Mouse (Mus musculus) hematopoietic stem cell, adult 5-6 weeks (primary cell): ENCODE data around the gene Hspg2. TPM values are rescaled to one million over a fixed set of nuclear protein-coding genes. Genes with fewer than 3 reads are reported as not detected.

ENCODE experiments used
- ATAC-seq, 2 experiments: fragments of 125-278 bp in 1 of 2; replicated peaks in 1 of 2; 2 replicates each; pipeline ENCODE4 v1.8.0; 2016 to 2017; ENCODE audit warnings: inconsistent platforms in 2 of 2, mild to moderate bottlenecking in 2 of 2, moderate number of reproducible peaks in 2 of 2, low read depth in 1 of 2, moderate TSS enrichment in 1 of 2; ENCODE audit not compliant: low FRiP score in 2 of 2, poor library complexity in 2 of 2, severe bottlenecking in 2 of 2, insufficient read depth in 1 of 2, low TSS enrichment in 1 of 2
- total RNA-seq: library from RNA; stranded (forward); fragments of 172-1452, 232-1000 nt; gene quantifications from 2 replicates; pipeline ENCODE4 v1.2.3, GENCODE M21; 2017

Gene Hspg2
- total RNA-seq, 1 experiment from 2014 or later: not detected

DNA sequence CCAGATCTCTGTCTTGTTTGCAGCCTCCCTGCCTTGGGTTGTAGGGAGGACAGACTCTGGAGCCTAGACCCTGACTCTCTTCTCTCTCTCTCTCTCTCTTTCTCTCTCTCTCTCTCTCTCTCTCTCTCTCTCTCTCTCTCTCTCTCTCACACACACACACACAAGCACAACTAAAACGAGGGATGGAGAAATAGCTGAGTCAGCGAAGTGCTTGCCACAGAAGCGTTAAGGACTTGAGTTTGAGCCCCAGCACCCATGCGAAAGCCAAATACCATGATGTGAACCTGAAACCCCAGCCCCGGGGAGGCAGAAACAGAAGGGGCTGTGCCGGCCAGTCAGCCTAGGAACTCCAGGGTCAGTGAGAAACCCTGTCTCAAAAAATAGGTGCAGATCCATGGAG is 44.3 kb downstream of the Hspg2 start:
- ATAC-seq: no peak

DNA sequence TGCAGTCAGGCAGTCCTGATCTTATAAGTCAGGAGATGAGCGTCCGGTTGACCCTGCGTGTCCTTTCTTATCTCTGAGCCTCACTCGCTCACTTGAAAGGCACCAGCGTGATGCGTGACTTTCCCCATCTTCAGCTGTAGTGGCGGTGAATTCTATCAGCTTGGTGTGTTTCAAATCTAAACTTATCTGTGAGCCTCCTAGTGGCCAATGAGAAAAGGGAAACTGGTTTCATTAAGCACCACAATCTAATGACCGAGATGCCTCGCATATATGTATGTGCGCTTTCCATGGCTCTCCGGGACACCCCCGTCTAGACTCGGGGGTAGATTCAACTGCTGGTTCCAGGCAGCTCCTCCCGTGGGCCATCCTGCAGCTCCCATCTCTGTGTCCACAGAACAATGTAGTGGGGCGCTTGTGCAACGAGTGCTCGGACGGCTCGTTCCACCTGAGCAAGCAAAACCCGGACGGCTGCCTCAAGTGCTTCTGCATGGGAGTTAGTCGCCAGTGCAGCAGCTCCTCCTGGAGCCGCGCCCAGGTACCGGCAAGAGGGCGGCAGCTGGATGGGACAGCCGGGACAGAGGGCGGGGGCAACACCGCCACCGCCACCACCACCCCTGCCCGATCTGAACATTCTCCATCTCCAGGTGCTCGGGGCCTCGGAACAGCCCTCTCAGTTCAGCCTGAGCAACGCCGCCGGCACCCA is 49.6 kb downstream of the Hspg2 start:
- ATAC-seq: 0 out of 4 replicates have a peak, but pooled peaks of 1 of the 2 experiments have one; percentile 22

DNA sequence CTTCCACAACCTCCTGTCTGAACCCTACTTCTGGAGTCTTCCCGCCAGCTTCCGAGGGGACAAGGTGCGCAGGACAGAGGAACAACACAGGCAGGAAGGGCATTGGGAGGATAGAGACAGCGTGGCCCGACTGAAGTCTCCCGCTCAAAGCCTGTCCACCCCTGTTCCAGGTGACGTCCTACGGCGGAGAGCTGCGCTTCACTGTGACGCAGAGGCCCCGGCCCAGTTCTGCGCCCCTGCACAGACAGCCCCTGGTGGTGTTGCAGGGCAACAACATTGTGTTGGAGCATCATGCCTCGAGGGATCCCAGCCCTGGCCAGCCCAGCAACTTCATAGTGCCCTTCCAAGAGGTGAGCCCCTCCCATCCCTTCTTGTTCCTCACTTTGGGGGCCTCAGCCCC is 50.2 kb downstream of the Hspg2 start:
- no peak for ATAC-seq

DNA sequence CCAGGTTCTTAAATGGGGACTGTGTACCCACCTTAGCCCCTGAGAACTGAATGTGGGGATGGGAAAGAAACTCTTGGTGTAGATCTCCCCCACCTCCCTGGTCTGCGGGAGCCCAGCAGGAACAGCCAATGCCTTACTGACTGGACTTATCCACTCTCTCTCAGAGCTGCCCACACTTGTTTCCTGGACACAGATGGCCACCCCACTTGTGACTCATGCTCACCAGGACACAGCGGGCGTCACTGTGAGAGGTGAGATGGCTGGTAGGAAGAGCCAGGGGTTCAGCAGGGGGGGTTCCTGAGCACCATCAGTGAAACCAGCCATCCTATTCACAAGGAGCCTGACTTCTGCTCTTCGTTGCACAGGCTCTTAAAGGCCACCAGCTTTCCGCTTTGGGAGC is 51.8 kb downstream of the Hspg2 start:
- ATAC-seq: no peak

DNA sequence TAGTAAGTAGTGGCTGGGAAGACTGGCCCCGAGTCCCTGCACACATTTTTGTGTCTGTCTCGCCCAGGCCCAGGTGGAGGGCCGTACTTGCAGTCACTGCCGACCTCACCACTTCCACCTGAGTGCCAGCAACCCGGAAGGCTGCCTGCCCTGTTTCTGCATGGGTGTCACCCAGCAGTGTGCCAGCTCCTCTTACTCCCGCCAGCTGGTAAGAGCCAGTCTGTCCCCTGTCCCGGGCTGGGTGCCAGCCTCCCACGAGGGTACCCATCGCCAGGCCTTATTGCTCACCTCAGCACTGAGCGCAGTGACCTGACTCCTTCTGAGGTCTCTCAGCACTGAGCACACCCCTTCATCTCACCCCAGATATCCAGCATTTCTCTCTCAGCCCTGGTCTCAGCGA is 53.4 kb downstream of the Hspg2 start:
- ATAC-seq: no peak

DNA sequence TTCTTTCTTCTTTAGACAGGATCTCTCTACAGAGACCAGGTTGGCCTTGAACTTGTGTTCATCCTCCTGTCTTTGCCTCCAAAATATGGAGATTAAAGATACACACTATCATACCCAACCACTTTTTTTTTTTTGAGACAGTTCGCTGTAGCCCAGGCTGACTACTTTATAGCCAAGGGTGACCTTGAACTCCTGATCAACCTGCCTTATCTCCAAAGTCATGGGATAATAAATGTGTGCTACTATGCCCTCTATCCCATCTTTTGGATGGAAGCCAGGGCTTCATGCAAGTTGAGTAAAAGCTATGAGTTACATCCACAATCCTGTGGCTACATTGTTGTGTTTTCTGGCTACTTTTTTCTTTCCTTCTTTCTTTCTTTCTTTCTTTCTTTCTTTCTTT is 56.9 kb downstream of the Hspg2 start:
- no peak for ATAC-seq

GRCm38 (mm10) chr4:137527368-137527767 is 58.8 kb downstream of the Hspg2 start:
- ATAC-seq: no peak

GRCm38 (mm10) chr4:137527872-137528271 is 59.3 kb downstream of the Hspg2 start:
- no peak for ATAC-seq

- ATAC-seq: no peak
Observed at GRCm38 (mm10) chr4:137540356-137540755, 71.8 kb downstream of the Hspg2 start.

DNA sequence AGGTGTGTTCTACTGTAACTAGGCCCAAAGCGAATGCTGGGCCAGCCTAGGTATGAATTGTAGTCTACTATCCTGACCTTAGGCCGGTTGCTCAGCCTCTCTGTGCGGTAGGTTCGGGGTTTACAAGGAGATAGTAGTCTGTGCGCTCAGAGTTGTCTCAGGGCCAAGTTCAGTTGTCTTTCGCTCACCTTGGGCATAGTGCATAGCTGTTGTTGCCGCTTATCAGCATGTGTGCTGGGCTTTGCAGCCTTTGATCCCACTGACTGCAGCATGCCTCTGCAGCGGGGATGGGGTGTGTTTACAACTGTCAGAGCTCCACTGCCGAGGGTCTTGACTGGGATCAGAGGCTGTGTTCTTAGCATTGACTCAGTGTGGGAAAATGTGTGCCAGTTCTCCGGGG is 74.4 kb downstream of the Hspg2 start:
- no peak for ATAC-seq

- ATAC-seq: no peak
Observed at GRCm38 (mm10) chr4:137545568-137545967, 77.0 kb downstream of the Hspg2 start.

- ATAC-seq: 0 out of 4 replicates have a peak, but pooled peaks have one; percentile 43 to 46
Observed at GRCm38 (mm10) chr4:137546003-137546525, 77.5 kb downstream of the Hspg2 start.

DNA sequence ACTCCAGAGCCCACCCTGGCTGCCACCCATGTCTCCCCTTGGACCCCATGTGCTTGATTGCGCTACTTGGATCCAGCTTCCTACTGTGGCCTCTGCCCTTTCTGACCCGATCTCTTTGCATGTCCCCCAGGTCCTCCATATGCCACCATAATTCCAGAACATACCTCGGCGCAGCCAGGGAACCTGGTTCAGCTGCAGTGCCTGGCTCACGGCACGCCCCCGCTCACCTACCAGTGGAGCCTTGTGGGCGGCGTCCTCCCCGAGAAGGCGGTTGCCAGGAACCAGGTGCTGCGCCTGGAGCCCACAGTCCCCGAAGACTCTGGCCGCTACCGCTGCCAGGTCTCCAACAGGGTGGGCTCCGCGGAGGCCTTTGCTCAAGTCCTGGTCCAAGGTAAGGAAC is 84.9 kb downstream of the Hspg2 start:
- ATAC-seq: no peak

- no peak for ATAC-seq
Observed at GRCm38 (mm10) chr4:137556673-137557210, 88.2 kb downstream of the Hspg2 start.

DNA sequence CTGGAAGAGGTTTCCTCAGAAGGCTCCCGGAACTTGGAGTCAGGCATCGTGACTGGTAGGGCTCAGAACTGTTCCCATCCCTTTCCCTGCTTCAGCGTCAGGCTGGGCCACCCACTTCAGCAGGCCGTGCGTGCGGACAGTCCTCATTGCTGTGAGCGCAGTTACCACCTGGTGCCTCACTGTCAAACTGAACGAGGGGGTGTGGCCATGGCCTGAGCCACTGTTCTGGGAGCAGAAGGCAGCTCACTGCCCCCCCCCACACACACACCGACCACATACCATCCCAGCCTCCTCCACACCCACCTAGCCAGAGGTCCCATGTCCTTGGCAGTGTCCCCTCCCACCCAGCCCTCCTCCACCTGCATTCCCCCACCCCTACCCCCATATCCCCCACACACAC is 101.3 kb downstream of the Hspg2 start:
- ATAC-seq: no peak

GRCm38 (mm10) chr4:137574469-137574868 is 105.9 kb downstream of the Hspg2 start, which contains the start of gene Ldlrad2:
TSS of gene Ldlrad2 (minus strand) at chr4:137574569.
- no peak for ATAC-seq

GRCm38 (mm10) chr4:137577486-137577885 is 108.9 kb downstream of the Hspg2 start:
- no peak for ATAC-seq

- peak; percentile 49 to 82; a peak in 3 of 4 replicates for ATAC-seq
Observed at GRCm38 (mm10) chr4:137578181-137578845, 109.7 kb downstream of the Hspg2 start.
